Mouse (Mus musculus): ENCODE data around the gene Pomp.
A peak's percentile ranks its signal among the peaks of the same experiment; 100 is the strongest.

The Pomp gene

DNA sequence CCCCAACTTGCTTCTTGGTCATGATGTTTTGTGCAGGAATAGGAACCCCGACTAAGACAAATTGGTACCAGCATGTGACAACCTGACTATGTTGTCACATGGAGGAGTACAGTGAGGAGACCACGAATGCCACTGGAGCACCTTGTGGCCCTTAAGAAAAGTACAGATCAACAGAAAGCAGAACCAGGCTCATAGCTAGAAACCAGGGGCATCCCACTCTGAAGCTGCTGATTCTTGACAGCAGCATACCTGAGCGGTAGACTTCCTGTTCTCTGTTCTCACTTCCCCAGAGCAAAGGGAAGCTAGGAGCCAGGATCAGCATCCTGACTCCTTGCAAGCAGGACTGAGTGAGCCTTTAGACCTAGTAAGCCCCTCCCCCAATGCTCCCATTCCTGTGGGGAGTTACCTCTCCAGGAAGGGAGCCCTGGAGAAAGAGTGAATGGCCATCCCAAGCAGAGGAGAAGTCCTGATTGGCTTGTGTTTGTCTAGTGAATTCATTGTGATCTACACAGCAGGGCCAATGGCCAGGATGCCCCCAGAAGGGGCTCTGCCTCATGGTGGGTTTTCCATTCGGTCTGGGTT is 38.8 kb downstream of the Pomp start:
- DNase-seq (ENCODE audit: extremely low read depth, low read depth) = no peak

DNA sequence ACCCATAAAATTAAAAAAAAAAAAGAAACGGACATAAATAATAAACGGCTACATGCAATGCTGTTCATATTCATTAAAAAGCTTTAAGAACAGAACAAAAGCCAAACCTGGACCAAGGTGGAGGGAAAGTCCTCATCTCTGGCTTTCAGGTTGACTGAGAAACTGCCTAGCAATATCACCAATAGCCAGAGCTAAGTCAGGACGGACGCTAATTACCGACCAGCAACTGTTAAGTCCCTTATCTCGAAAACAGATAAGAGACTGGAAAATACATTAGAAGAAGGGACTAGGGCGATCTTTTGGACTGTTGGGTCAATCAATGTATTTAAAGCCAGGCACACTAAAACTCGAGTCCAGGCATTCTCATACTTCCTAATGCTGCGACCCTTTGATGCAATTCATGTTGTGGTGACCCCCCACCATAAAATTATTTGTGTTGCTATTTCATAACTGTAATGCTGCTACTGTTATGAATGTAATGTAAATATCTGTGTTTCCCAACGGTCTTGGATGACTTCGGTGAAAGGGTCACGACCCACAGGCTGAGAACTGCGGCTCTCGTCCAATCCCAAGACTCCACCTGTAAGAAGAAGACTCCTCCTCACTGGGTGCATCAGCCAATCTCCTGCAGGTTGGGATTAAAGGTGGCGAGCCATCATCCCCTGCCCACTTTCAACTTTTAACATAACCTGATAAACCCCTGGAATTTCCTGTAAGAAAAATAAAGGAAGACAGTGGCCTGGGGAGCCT is 41.9 kb downstream of the Pomp start:
- no peak for DNase-seq (ENCODE audit: extremely low read depth, low read depth)

DNA sequence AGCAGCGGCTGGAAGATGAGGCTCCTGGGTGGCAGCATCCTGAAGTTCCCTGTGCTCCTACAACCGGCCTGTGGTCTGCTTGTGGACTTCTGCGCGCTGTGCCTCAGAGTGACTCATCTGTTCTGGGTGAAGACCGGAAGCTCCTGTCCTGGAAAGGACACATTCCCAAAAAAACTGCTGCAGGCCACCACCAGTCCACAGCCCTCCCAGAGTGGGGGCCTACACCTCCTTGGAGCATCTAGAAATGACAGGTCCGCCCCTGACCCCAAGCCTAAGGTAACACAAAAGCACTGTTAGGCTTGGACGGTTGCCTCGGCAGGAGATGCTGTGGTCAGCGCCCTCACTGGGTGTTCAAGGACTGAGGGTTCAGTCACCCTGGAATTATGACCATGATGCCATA is 42.9 kb downstream of the Pomp start:
- no peak for DNase-seq (ENCODE audit: extremely low read depth, low read depth)

DNA sequence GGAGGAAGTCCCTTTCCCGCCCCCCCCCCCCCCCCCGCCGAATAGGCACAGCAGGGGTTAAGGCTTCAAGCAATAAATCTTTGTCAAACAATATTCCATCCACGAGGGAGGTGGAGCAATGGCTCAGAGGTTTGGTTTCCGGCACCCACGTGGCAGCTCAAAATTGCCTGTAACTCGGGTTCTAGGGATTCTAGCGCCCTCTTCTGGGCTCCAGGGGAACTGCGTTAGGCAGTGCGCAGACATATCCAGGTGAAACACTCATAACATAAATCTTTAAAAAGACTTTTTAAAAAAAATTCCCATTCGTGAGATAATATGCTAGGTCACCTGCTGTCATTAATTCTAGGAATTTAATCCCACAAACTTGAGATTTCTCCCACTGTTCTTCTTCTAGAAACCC is 46.9 kb downstream of the Pomp start:
- DNase-seq (ENCODE audit: extremely low read depth, low read depth) = no peak

DNA sequence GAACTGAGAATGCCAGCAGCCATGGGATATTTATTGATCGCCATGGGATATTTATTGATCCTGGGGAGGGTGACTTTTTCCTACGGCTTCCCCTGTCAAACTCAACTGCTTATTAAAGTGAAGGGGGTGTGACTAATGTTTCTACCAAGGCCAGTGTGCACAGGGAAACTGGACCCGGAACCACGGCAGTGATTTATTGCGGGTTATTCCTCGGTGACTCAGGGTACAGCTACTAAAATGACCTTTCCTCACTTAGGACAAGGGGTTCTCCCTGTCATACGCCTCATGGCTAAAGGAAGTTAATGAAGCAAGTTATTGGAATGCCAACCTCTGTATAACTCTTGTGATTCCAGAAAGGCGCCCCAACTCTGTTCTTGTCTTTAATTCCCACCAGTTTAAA is 47.6 kb downstream of the Pomp start:
- DNase-seq (ENCODE audit: extremely low read depth, low read depth) = no peak

DNA sequence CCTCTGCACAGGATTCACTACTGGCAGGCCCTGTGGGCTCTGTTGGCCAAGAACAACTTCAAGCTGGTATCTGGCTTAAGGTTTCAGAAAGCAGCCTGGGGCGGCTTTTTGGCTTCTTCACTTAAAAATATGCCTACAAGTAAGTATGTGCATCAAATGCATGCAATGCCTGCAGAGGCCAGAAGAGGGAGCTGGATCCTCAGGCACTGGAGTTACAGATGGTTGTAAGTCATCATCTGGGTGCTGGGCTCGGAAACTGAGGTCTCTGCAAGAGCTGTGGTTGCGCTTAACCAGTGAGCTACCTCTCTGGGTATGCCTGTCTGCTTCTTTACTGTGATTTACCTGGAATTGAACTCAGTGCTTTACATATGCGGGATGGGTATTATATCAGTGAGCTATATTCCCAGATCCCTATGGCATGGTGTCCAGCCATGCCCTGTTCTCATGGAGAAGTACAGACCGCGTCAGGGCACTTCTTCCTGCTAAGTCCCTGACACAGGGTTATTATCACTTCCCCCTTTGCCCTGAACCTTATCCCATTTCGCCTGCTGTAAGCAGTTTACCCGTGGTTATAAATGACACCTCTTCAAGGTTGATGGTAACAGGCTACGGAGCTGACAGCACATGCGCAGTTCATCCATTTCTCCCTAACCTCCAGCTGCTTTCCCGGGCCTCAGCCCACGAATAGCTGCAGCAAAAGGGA is 50.7 kb downstream of the Pomp start:
- DNase-seq (ENCODE audit: extremely low read depth, low read depth) = no peak

DNA sequence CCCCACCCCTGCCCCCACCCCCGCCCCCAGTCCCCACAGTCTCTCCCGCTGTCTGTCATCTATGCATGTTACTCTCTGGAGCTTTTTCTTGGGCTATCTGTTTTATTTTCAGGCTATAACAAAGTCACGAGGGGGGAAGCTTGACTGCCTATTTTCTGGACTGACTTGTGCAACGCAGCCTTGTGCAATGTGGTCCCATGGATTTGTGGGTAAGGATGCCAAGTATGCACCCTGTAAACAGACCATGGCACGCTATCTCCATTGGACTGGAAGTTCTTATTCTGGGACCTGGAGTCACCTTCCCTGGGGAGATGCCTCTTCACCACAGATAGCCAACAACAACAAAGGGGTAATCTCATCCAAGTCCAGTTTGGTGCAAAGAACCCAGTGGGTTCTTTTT is 51.5 kb downstream of the Pomp start:
- no peak for DNase-seq (ENCODE audit: extremely low read depth, low read depth)

DNA sequence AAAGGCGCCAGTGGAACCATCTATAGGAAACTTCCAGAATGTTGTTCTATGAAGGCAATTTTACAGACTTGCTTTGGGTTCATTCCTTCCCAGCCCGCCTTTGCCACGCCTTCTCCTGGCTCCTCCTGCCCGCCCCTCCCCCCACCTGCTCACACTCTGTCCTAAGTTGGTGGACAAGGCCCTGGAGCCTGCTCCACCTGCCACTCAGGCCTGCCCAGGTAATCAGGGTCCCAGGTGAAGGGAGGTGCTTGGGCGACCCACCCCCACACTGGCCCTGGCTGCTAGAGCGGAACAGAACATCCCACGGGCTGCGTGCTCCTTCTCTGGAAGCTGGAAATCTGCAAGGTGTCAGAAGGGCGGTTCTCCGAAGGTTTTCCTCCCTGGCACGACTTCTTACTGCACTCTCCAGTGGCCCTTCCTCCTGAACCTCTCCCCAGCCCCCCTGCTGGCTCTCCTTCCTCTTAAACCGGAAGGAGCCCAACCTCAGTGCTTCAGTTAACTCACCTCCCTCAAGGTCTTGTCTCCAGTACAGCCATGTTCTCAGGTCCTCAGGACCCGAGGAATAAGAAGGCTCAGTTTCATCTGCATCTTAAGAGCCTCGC is 53.1 kb downstream of the Pomp start:
- DNase-seq (ENCODE audit: extremely low read depth, low read depth) = no peak

DNA sequence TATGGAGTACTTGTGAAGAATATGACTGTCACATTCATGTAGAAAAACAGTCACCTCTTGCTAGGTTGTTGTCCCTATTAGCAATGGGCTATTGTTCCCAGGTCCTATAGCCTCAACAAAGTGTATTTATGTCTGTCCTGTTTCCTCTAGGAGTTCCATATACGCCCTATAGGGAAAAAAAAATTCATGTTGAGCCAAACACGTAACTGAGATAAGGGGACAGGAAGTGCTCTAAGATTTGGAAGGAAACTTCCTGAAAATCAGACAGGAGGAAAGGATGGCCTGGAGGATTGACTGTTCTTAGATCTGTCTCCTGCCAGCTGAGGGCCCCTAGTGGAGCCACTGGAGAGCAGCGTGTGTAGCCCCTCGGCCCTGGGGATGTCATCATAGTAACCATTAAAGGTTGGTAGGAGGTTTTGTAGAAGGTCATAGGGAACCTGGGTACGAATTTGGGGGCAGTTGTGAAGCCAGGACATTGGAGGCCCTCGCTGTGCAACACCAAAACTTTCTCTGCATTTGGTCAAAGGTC is 54.8 kb downstream of the Pomp start:
- DNase-seq (ENCODE audit: extremely low read depth, low read depth) = no peak

DNA sequence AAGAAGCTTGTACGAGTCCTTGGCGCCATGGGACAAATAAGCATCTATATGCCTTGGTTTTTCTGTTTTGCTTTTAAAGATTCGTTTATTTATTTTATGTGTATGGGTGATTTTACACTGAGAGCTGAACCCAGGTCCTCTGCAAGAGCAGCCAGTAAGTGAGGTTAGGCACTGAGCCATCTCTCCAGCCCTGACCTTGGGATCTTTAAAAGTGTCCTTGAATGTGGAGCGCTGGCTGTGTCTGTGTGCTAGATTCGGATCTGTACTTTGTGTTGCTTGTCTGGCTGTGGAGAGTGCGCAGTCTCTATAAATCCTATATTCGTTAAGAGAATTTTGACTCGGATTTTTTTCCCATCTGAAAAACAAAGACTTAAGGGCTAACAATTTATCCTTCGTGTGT is 55.9 kb downstream of the Pomp start:
- DNase-seq (ENCODE audit: extremely low read depth, low read depth) = no peak

DNA sequence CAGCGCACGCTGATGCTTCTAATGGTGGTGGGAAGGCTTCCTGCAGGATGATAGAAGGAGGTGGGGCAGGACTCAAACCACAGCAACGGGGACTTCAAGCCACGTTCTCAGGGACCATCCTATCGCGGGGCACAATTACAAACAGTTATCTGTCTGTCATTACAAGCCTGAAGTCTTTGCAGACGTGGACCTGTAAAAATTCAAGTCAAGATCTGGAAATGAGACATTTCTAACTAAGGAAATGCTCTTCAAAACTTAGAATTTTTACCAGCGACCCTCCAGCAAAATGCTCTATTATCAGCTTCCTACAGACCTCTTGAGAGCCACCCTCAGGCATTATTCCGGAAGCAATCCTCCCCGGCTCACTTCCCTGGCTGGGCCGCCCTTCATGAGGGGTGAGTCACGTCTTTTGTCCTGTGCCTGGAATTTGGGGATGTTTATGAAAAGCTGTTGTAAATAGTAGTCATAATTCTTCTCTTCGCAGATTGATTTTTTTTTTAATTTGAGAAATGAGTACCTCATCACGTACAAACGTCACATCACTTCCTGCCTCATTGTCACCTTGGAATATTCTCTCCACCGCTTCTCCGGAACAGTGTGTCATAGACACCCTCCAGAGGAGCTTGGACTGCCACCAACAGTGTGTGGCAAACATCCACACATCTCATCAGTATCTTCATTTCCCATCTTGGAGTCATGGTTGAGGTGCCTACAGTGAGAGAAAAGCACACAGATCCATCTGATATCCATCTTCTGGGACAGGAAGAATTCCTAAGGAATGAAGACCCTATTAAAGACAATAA is 58.0 kb downstream of the Pomp start:
- peak; percentile 74 for DNase-seq (ENCODE audit: extremely low read depth, low read depth)

DNA sequence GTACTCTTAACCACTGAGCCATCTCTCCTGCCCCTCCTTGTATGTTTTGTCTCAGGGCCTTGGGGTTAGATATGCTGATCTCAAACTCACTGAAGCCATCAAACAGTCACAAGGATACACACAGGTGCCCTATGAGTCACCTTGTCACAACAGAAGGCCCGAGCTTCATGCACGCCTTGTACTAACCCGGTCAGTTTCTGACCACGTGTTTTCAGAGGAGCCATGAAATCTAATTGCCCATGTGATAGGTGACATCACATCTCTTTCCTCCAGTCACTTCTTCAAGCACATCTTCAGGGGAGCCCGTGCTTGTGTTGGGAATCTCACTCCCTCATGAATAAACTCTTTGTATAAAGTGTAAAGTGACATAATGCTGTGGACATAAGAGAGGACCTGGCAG is 64.4 kb downstream of the Pomp start:
- DNase-seq (ENCODE audit: extremely low read depth, low read depth) = no peak
